Mouse (Mus musculus): Measurements from ENCODE around the gene Cenpc1. TPM values are rescaled to one million over a fixed set of nuclear protein-coding genes. Genes with fewer than 3 reads are reported as not detected.

Cenpc1 gene
- total RNA-seq, 2 experiments from 2014 or later, result 28.7 to 43.5 TPM

GRCm38 (mm10) chr5:85996545-85997510 is 68.6 kb downstream of the Cenpc1 start:
- no peak for ATAC-seq (replicated peaks; ENCODE audit: poor library complexity, severe bottlenecking)

DNA sequence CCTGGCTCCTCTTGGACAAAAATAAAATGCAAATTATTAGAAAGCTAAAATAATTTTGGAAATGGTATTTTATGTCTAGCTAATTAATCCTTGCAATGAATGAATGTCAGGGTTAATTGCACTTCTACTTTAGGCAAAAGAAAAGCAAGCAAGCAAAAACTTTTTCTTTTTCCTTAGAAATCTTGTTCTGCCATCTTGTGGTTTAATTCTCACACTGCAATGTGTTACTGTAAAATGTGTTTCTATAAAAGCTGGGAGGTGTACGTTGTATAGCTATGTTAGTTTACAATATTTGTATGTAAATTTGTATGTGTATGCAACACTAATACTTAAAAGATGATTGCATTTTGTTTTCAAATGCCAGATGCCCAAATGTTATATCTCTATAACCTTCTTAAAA is 70.8 kb downstream of the Cenpc1 start:
- ATAC-seq (replicated peaks; ENCODE audit: poor library complexity, severe bottlenecking), result no peak

DNA sequence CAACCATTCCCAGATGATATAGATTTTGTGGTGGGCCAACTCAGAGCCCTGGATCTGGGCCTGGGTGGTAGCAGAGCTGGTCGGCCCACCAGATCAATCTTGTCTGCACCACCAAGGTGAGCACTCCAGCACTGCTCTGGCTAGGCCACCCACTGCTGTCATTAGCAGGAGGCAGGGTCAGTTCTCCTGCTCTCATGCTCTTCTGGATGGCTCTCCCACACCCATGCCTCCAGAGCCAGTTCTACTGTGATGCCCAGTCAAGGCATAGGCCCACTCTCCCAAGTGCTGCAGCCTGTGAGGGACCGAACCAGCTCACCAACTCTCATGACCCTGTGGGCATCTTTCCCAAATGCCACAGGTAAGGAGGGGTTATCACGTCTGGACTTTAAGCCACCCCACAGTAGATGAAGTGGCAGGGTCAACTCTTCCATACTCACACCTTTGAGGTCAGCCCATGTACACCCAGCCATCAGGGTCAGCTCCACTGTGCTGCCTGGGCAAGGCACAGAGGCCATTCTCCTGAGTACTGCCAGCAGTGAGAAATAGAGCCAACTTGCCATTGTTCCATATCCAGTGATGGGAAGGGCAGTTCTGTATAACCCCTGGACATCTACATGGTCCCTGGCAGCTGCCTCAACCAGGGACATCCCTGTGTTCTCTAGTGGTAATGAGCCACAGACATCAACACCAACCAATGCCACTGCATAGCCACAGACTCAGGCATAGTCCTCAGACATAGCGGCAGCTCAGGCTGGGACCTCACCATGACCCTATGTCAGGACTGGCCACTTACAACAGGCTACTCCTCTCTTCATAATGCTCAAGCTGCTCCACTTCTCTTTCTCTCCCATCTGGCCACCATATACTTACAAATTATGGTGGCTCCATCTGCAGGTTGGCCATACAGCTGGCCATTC is 72.3 kb downstream of the Cenpc1 start:
- ATAC-seq (replicated peaks; ENCODE audit: poor library complexity, severe bottlenecking), result no peak

GRCm38 (mm10) chr5:85992055-85992454 is 73.3 kb downstream of the Cenpc1 start:
- ATAC-seq (replicated peaks; ENCODE audit: poor library complexity, severe bottlenecking), result no peak; the same call in 1 of the 2 replicates

GRCm38 (mm10) chr5:85987516-85987863 is 77.9 kb downstream of the Cenpc1 start:
- ATAC-seq (replicated peaks; ENCODE audit: poor library complexity, severe bottlenecking), result no peak

DNA sequence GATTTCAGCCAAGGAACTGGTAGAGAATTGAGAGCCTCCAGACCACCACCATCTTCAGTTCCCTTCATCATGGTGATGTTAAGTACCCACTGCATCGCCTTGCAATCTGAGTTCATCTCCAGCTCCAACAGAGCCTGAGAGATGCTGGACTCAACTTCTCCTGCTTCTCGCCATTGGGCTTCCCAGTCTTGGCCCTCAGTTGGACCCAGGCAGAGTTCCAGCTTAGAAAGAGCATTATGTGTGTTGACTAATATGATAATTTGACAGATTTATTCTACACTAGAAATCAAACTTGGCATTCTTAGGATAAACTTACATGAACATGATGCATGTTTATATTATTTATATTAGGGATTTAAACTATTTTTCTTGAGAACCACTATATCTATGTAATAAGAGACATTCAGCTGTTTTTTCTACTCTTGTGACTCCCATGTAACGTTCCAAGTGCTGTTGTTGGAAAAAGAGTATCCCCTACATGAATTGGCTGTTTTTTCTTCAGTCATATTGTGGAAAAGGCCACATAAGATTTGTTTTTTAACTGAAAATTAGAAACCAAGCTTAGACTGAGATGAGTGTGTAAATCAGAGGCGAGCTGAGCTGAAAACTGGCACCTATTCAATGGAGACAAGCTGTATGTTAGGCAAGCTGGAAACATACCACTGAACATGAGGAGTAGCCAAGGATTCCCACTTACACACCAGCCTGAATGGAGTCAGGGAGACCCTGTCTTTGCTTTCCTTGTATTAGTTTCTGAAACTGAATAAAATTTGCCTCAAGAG is 78.5 kb downstream of the Cenpc1 start:
- no peak for ATAC-seq (replicated peaks; ENCODE audit: poor library complexity, severe bottlenecking)

DNA sequence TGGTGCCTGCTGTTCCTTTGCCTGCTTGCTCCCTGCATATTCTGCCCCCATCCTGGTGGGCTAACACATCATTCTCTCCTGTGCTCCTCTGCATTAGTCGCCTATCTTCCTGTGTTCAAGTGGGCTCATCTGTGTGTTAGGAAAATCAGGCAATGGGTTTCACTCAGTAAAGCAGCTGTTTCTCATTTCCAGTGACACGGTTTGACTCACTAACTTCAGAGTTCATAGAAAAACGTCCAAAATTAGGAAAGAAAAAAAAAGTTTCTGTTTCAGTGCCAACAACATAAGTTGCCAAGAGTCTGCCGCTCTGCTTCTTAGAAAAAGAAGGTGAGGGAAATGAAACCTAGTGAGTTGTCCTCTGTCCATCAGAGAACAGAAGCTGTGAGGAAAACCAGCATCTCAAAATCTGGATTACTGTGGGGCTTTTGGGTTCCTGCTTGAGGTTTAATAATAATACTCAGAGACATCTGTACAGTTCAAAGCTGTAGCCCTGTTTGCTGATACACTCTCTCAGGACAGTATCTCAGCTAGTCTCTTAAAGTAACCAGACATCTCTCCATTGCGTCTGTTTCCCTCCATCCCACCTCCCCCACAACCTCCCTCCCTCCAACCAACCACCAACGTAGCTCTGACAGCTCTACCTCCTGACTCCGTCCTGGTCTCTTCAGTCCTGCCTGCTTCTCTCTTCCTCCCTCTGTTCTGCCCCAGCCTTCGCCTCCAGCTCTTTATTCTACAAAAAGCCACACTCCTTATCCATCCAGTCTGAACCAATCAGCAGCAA is 87.5 kb downstream of the Cenpc1 start:
- ATAC-seq (replicated peaks; ENCODE audit: poor library complexity, severe bottlenecking), result no peak

- no peak for ATAC-seq (replicated peaks; ENCODE audit: poor library complexity, severe bottlenecking)
These were observed 102.6 kb downstream of the Cenpc1 start for GRCm38 (mm10) chr5:85962791-85963190.

Other genes starting within 250 kb of the Cenpc1 start
- gene Stap1, start 6.2 kb upstream of the Cenpc1 start, total RNA-seq (2014; fragmentation: Nextera tagmentation), result 23.6 and 25.4 TPM in 2 replicates
- gene Stap1, start 6.2 kb upstream of the Cenpc1 start, total RNA-seq (2017), result 43.1 and 63.2 TPM in 2 replicates
- 14.7 and 24.4 TPM in 2 replicates for gene Uba6, start 107.2 kb upstream of the Cenpc1 start, total RNA-seq (2014; fragmentation: Nextera tagmentation)
- gene Uba6, start 107.2 kb upstream of the Cenpc1 start, total RNA-seq (2017), result 16.1 and 21.5 TPM in 2 replicates
- gene Gnrhr, start 132.3 kb upstream of the Cenpc1 start, total RNA-seq (2014; fragmentation: Nextera tagmentation), result not detected in 2 replicates
- not detected in 2 replicates for gene Gnrhr, start 132.3 kb upstream of the Cenpc1 start, total RNA-seq (2017)
- not detected in 2 replicates for gene Tmprss11c, start 223.7 kb upstream of the Cenpc1 start, total RNA-seq (2014; fragmentation: Nextera tagmentation)
- not detected in 2 replicates for gene Tmprss11c, start 223.7 kb upstream of the Cenpc1 start, total RNA-seq (2017)

Data from granulocyte monocyte progenitor cell, adult 5-6 weeks (primary cell).